Mouse (Mus musculus) kidney, adult 8-10 months (tissue): ENCODE data around the gene Prss33.

Source experiments
- DNase-seq, 2 experiments: peaks; one replicate each; pipeline ENCODE4 v3.0.0; 2022

Gene Prss33

DNA sequence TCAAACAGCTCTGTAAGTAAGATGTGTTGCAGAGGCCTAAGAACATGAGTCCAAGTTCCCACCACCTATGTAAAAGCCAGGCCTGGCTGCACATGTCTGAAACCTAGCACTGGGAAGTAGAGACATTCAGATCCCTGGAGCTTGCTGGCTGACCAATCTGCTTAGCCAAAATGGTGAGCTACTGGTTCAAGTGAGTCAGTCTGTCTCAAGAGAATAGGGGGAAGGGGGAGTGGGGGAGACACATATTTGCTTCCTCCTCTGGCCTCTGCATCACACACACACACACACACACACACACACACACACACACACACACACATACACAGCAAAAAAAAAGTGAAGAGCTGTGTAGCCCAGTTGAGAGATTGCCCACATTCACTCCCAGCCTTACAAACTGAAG, 52.5 kb downstream of the Prss33 start:
- DNase-seq: no peak
